Mouse (Mus musculus): ENCODE results near the gene Pik3r5. TPM values are rescaled to one million over a fixed set of nuclear protein-coding genes. Genes with fewer than 3 reads are reported as not detected.

Pik3r5 gene
- polyA plus RNA-seq, 1 experiment from 2014 or later = 0.14 TPM

GRCm38 (mm10) chr11:68389621-68390020 lies 42.3 kb upstream of the Pik3r5 start:
- WGBS = 7% methylated on average over 8 of the region's 8 CpGs
- peaks cover 82% of the 10 kb centered on the region for H3K27me3 ChIP-seq (replicated peaks)
- H3K4me2 ChIP-seq = peak overlapping the region; percentile 25; the same call in 1 of the 2 replicates
- H3K9me3 ChIP-seq (replicated peaks) = no peaks in the 10 kb centered on the region
- H3K4me1 ChIP-seq (replicated peaks) = peaks cover 45% of the 10 kb centered on the region
- H3K27ac ChIP-seq (ENCODE audit: poor library complexity, severe bottlenecking) = peak overlapping the region; percentile 86
- no peak for ATAC-seq (ENCODE audit: insufficient number of reproducible peaks, low FRiP score)
- no peak overlapping the region for H3K9ac ChIP-seq
- no peak overlapping the region for H3K4me3 ChIP-seq
- H3K36me3 ChIP-seq = no peaks in the 10 kb centered on the region

- peak overlapping the region; percentile 86 for H3K27ac ChIP-seq (ENCODE audit: poor library complexity, severe bottlenecking)
- no peak overlapping the region for H3K9ac ChIP-seq
- no peak overlapping the region for H3K4me3 ChIP-seq
- H3K27me3 ChIP-seq (replicated peaks) = peaks cover 83% of the 10 kb centered on the region
- under 1% methylated on average over 19 of the region's 19 CpGs for WGBS
- peak overlapping the region; percentile 54 for H3K4me2 ChIP-seq
- H3K9me3 ChIP-seq (replicated peaks) = no peaks in the 10 kb centered on the region
- H3K36me3 ChIP-seq = no peaks in the 10 kb centered on the region
- peaks cover 36% of the 10 kb centered on the region for H3K4me1 ChIP-seq (replicated peaks)
- ATAC-seq (ENCODE audit: insufficient number of reproducible peaks, low FRiP score) = peak; percentile 80
These were observed 41.3 kb upstream of the Pik3r5 start for GRCm38 (mm10) chr11:68390381-68391287.

- H3K27me3 ChIP-seq (replicated peaks) = peaks cover 86% of the 10 kb centered on the region
- H3K4me2 ChIP-seq = no peak overlapping the region
- no peaks in the 10 kb centered on the region for H3K36me3 ChIP-seq
- WGBS = 38% methylated on average over 2 of the region's 2 CpGs
- no peak overlapping the region for H3K27ac ChIP-seq (ENCODE audit: poor library complexity, severe bottlenecking)
- ATAC-seq (ENCODE audit: insufficient number of reproducible peaks, low FRiP score) = no peak
- no peak overlapping the region for H3K4me3 ChIP-seq
- H3K9me3 ChIP-seq (replicated peaks) = no peaks in the 10 kb centered on the region
- peaks cover 38% of the 10 kb centered on the region for H3K4me1 ChIP-seq (replicated peaks)
- no peak overlapping the region for H3K9ac ChIP-seq
These were observed 37.9 kb upstream of the Pik3r5 start for GRCm38 (mm10) chr11:68393897-68394490.

GRCm38 (mm10) chr11:68394749-68395148 lies 37.2 kb upstream of the Pik3r5 start:
- no peak overlapping the region for H3K4me2 ChIP-seq
- no peak overlapping the region for H3K4me3 ChIP-seq
- no peak overlapping the region for H3K9ac ChIP-seq
- no peak for ATAC-seq (ENCODE audit: insufficient number of reproducible peaks, low FRiP score)
- H3K36me3 ChIP-seq = no peaks in the 10 kb centered on the region
- H3K27ac ChIP-seq (ENCODE audit: poor library complexity, severe bottlenecking) = no peak overlapping the region
- 54% methylated on average over 4 of the region's 4 CpGs for WGBS
- H3K4me1 ChIP-seq (replicated peaks) = peaks cover 37% of the 10 kb centered on the region
- no peaks in the 10 kb centered on the region for H3K9me3 ChIP-seq (replicated peaks)
- H3K27me3 ChIP-seq (replicated peaks) = peaks cover 85% of the 10 kb centered on the region

GRCm38 (mm10) chr11:68395546-68395945 lies 36.4 kb upstream of the Pik3r5 start:
- WGBS = 67% methylated on average over 5 of the region's 5 CpGs
- Histone ChIP-seq H3K27me3 (replicated peaks) (peaks cover 89% of the 10 kb centered on the region), H3K36me3 (no peaks in the 10 kb centered on the region), H3K9ac (no peak overlapping the region), H3K4me1 (replicated peaks) (peaks cover 40% of the 10 kb centered on the region), H3K27ac (ENCODE audit: poor library complexity, severe bottlenecking) (no peak overlapping the region), H3K9me3 (replicated peaks) (no peaks in the 10 kb centered on the region), H3K4me3 (no peak overlapping the region), H3K4me2 (no peak overlapping the region)
- no peak for ATAC-seq (ENCODE audit: insufficient number of reproducible peaks, low FRiP score)

GRCm38 (mm10) chr11:68398891-68399547 lies 32.9 kb upstream of the Pik3r5 start:
- Histone ChIP-seq H3K4me3 (peak overlapping the region; percentile 59), H3K9me3 (replicated peaks) (no peaks in the 10 kb centered on the region), H3K27me3 (replicated peaks) (peaks cover 92% of the 10 kb centered on the region), H3K27ac (ENCODE audit: poor library complexity, severe bottlenecking) (peak overlapping the region; percentile 61; the same call in 1 of the 2 replicates), H3K36me3 (no peaks in the 10 kb centered on the region), H3K4me1 (replicated peaks) (peaks cover 29% of the 10 kb centered on the region), H3K9ac (peak overlapping the region; percentile 69), H3K4me2 (peak overlapping the region; percentile 95)
- ATAC-seq (ENCODE audit: insufficient number of reproducible peaks, low FRiP score) = no peak
- WGBS = 10% methylated on average over 24 of the region's 24 CpGs

GRCm38 (mm10) chr11:68399548-68400020 lies 32.3 kb upstream of the Pik3r5 start:
- Histone ChIP-seq H3K4me2 (peak overlapping the region; percentile 95), H3K4me1 (replicated peaks) (peaks cover 29% of the 10 kb centered on the region), H3K27me3 (replicated peaks) (peaks cover 87% of the 10 kb centered on the region), H3K9me3 (replicated peaks) (no peaks in the 10 kb centered on the region), H3K4me3 (peak overlapping the region; percentile 59), H3K9ac (peak overlapping the region; percentile 69), H3K36me3 (no peaks in the 10 kb centered on the region), H3K27ac (ENCODE audit: poor library complexity, severe bottlenecking) (peak overlapping the region; percentile 61; the same call in 1 of the 2 replicates)
- ATAC-seq (ENCODE audit: insufficient number of reproducible peaks, low FRiP score) = peak; percentile 54; the same call in 1 of the 2 replicates
- WGBS = under 1% methylated on average over 47 of the region's 47 CpGs

- H3K9ac ChIP-seq = peak overlapping the region; percentile 69
- H3K27ac ChIP-seq (ENCODE audit: poor library complexity, severe bottlenecking) = peak overlapping the region; percentile 61; the same call in 1 of the 2 replicates
- no peaks in the 10 kb centered on the region for H3K36me3 ChIP-seq
These were observed 31.8 kb upstream of the Pik3r5 start for GRCm38 (mm10) chr11:68400021-68400671.

GRCm38 (mm10) chr11:68400727-68401219 lies 31.1 kb upstream of the Pik3r5 start, which contains the start of gene Ntn1:
Gene Ntn1, minus strand, starts transcription at chr11:68400823.
- peaks cover 29% of the 10 kb centered on the region for H3K4me1 ChIP-seq (replicated peaks)
- 7% methylated on average over 11 of the region's 11 CpGs for WGBS

More at GRCm38 (mm10) chr11:68400021-68400671, 31.8 kb upstream of the Pik3r5 start:
- H3K4me3 ChIP-seq = peak overlapping the region; percentile 59
- peak; percentile 41 for ATAC-seq (ENCODE audit: insufficient number of reproducible peaks, low FRiP score)
- WGBS = under 1% methylated on average over 56 of the region's 57 CpGs
- no peaks in the 10 kb centered on the region for H3K9me3 ChIP-seq (replicated peaks)
- H3K27me3 ChIP-seq (replicated peaks) = peaks cover 81% of the 10 kb centered on the region
- peak overlapping the region; percentile 95 for H3K4me2 ChIP-seq
- H3K4me1 ChIP-seq (replicated peaks) = peaks cover 29% of the 10 kb centered on the region

GRCm38 (mm10) chr11:68401428-68401827 lies 30.5 kb upstream of the Pik3r5 start:
- Histone ChIP-seq H3K4me2 (no peak overlapping the region), H3K9me3 (replicated peaks) (no peaks in the 10 kb centered on the region), H3K27ac (ENCODE audit: poor library complexity, severe bottlenecking) (no peak overlapping the region), H3K9ac (no peak overlapping the region), H3K36me3 (no peaks in the 10 kb centered on the region), H3K4me1 (replicated peaks) (peaks cover 29% of the 10 kb centered on the region), H3K4me3 (no peak overlapping the region), H3K27me3 (replicated peaks) (peaks cover 77% of the 10 kb centered on the region)
- WGBS = 18% methylated on average over 5 of the region's 5 CpGs
- no peak for ATAC-seq (ENCODE audit: insufficient number of reproducible peaks, low FRiP score)

More at GRCm38 (mm10) chr11:68400727-68401219, 31.1 kb upstream of the Pik3r5 start, which contains the start of gene Ntn1:
- Histone ChIP-seq H3K4me3 (peak within 1 kb of the TSS; percentile 59), H3K9ac (peak within 1 kb of the TSS; percentile 69), H3K27me3 (replicated peaks) (peaks cover 81% of the 10 kb centered on the region), H3K4me2 (peak within 1 kb of the TSS; percentile 95), H3K36me3 (no peaks in the 10 kb centered on the region), H3K27ac (ENCODE audit: poor library complexity, severe bottlenecking) (peak within 1 kb of the TSS; percentile 61; the same call in 1 of the 2 replicates), H3K9me3 (replicated peaks) (no peaks in the 10 kb centered on the region)
- no peak for ATAC-seq (ENCODE audit: insufficient number of reproducible peaks, low FRiP score)
